Mouse (Mus musculus): ENCODE results near the gene Sept9. TPM values are rescaled to one million over a fixed set of nuclear protein-coding genes. Genes with fewer than 3 reads are reported as not detected.

Gene Sept9
- polyA plus RNA-seq, 1 experiment from 2014 or later = 179 TPM

DNA sequence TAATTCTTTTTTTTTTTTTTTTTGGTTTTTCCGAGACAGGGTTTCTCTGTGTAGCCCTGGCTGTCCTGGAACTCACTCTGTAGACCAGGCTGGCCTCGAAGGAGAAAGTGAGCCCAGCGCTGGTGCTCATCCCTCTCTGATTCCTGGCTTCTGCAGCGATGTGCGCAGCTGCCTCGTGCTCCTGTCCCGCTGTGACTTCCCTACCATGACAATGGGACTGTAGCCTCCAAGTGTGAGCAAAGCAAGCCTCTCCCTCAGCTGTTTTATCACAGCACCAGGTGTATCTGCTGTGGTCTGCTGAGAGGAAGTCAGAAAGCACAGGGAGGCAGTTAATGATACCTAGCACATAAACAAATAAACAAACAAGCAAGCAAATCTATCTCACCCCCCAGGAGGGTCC is 204.3 kb downstream of the Sept9 start:
- no peaks in the 10 kb centered on the region for H3K36me3 ChIP-seq
- no peak overlapping the region for H3K4me3 ChIP-seq
- H3K9ac ChIP-seq = no peak overlapping the region
- H3K27me3 ChIP-seq = peaks cover 26% of the 10 kb centered on the region
- WGBS = 48% methylated on average over 7 of the region's 7 CpGs
- no peaks in the 10 kb centered on the region for H3K9me3 ChIP-seq
- H3K4me2 ChIP-seq (replicated peaks) = no peak overlapping the region
- H3K4me1 ChIP-seq = peaks cover 35% of the 10 kb centered on the region
- no peak for ATAC-seq (ENCODE audit: low FRiP score, low read depth)
- H3K27ac ChIP-seq = no peak overlapping the region

GRCm38 (mm10) chr11:117406711-117407110 is 207.2 kb downstream of the Sept9 start:
- Histone ChIP-seq H3K9me3 (no peaks in the 10 kb centered on the region), H3K9ac (no peak overlapping the region), H3K4me1 (peaks cover 42% of the 10 kb centered on the region), H3K27ac (no peak overlapping the region), H3K4me2 (replicated peaks) (peak overlapping the region; percentile 64; the same call in 1 of the 2 replicates), H3K4me3 (no peak overlapping the region), H3K36me3 (no peaks in the 10 kb centered on the region), H3K27me3 (peaks cover 32% of the 10 kb centered on the region)
- ATAC-seq (ENCODE audit: low FRiP score, low read depth) = no peak
- 75% methylated on average over 1 of the region's 1 CpGs for WGBS

GRCm38 (mm10) chr11:117407196-117407595 is 207.7 kb downstream of the Sept9 start:
- WGBS = 16% methylated on average over 4 of the region's 4 CpGs
- Histone ChIP-seq H3K9ac (peak overlapping the region; percentile 43; the same call in 1 of the 2 replicates), H3K27me3 (peaks cover 33% of the 10 kb centered on the region), H3K4me1 (peaks cover 42% of the 10 kb centered on the region), H3K9me3 (no peaks in the 10 kb centered on the region), H3K27ac (peak overlapping the region; percentile 17; the same call in 1 of the 2 replicates), H3K4me2 (replicated peaks) (peak overlapping the region; percentile 64), H3K36me3 (no peaks in the 10 kb centered on the region), H3K4me3 (peak overlapping the region; percentile 38)
- ATAC-seq (ENCODE audit: low FRiP score, low read depth) = no peak

GRCm38 (mm10) chr11:117407651-117408441 is 208.4 kb downstream of the Sept9 start:
- peak overlapping the region; percentile 43; the same call in 1 of the 2 replicates for H3K9ac ChIP-seq
- peak overlapping the region; percentile 38 for H3K4me3 ChIP-seq
- H3K36me3 ChIP-seq = no peaks in the 10 kb centered on the region
- H3K9me3 ChIP-seq = no peaks in the 10 kb centered on the region
- peak; percentile 41; the same call in 1 of the 2 replicates for ATAC-seq (ENCODE audit: low FRiP score, low read depth)
- peaks cover 43% of the 10 kb centered on the region for H3K4me1 ChIP-seq
- peaks cover 40% of the 10 kb centered on the region for H3K27me3 ChIP-seq
- H3K27ac ChIP-seq = peak overlapping the region; percentile 17
- H3K4me2 ChIP-seq (replicated peaks) = peak overlapping the region; percentile 64
- under 1% methylated on average over 28 of the region's 28 CpGs for WGBS

DNA sequence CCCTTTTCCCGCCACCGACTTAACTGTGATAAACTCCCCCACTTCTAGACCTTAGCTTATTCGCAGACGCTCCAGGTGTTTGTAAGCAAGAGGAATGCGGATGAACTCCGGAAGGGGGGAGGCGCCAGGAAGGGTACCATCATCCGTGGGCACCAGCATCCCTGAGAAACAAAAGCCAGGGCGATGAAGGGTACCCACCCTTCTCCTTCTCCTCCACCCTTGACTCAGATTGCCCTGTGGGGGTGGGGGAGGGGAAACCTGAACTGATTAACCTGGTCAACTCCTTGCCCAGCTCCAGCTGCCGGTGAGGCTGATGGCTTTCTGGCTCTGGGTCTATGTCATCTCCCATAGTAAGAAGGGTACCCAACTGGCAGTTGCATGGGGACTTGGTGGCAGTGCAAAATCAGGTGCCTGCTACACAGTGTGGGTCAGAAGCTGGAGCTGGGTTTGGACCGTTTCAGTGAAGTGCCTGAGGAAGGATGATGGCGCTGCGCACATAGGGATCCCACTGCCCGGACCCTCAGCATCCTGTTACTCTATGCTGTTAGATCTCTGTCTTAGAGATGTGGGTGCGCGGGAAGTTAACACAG is 209.1 kb downstream of the Sept9 start:
- Histone ChIP-seq H3K4me3 (peak overlapping the region; percentile 38), H3K9me3 (no peaks in the 10 kb centered on the region), H3K27ac (no peak overlapping the region), H3K27me3 (peaks cover 47% of the 10 kb centered on the region), H3K4me2 (replicated peaks) (peak overlapping the region; percentile 64), H3K9ac (no peak overlapping the region), H3K36me3 (no peaks in the 10 kb centered on the region), H3K4me1 (peaks cover 49% of the 10 kb centered on the region)
- ATAC-seq (ENCODE audit: low FRiP score, low read depth) = no peak
- WGBS = 4% methylated on average over 16 of the region's 16 CpGs

- Histone ChIP-seq H3K27me3 (peaks cover 55% of the 10 kb centered on the region), H3K36me3 (no peaks in the 10 kb centered on the region), H3K27ac (no peak overlapping the region), H3K9me3 (no peaks in the 10 kb centered on the region), H3K4me3 (no peak overlapping the region), H3K4me1 (peaks cover 53% of the 10 kb centered on the region), H3K4me2 (replicated peaks) (no peak overlapping the region), H3K9ac (no peak overlapping the region)
- ATAC-seq (ENCODE audit: low FRiP score, low read depth) = no peak
- 43% methylated on average over 11 of the region's 11 CpGs for WGBS
These were observed 209.9 kb downstream of the Sept9 start for GRCm38 (mm10) chr11:117409331-117409730.

DNA sequence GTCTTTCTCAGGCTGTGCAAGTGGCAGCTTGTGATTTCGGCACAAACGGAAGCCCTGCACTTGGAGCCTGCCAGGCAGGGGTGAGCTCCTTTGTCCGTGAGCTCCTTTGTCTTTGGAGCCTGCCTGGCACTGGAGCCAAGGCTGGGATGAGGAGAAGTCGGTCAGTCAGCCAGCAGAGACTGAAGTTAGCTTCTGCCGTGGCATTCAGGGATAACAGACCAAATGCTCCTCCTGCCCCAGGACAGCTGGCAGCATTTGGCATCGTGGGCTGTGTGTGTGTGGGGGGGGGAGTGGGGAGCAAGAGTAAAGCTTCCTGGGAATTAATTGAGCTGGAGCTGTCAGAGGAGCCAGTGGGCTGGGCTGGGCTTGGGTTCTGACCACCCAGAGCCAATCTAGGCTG is 210.6 kb downstream of the Sept9 start:
- H3K9me3 ChIP-seq = no peaks in the 10 kb centered on the region
- 16% methylated on average over 6 of the region's 6 CpGs for whole genome bisulfite sequencing
- H3K36me3 ChIP-seq = no peaks in the 10 kb centered on the region
- H3K27ac ChIP-seq = no peak overlapping the region
- peaks cover 56% of the 10 kb centered on the region for H3K27me3 ChIP-seq
- H3K4me3 ChIP-seq = no peak overlapping the region
- H3K4me2 ChIP-seq (replicated peaks) = no peak overlapping the region
- peaks cover 53% of the 10 kb centered on the region for H3K4me1 ChIP-seq
- peak overlapping the region; percentile 31; the same call in 1 of the 2 replicates for H3K9ac ChIP-seq
- ATAC-seq (ENCODE audit: low FRiP score, low read depth) = no peak

GRCm38 (mm10) chr11:117411663-117412062 is 212.2 kb downstream of the Sept9 start:
- peaks cover 59% of the 10 kb centered on the region for H3K4me1 ChIP-seq
- no peak for ATAC-seq (ENCODE audit: low FRiP score, low read depth)
- H3K9ac ChIP-seq = no peak overlapping the region
- 82% methylated on average over 4 of the region's 4 CpGs for WGBS
- H3K4me3 ChIP-seq = no peak overlapping the region
- H3K4me2 ChIP-seq (replicated peaks) = no peak overlapping the region
- H3K9me3 ChIP-seq = no peaks in the 10 kb centered on the region
- no peak overlapping the region for H3K27ac ChIP-seq
- H3K27me3 ChIP-seq = peaks cover 72% of the 10 kb centered on the region
- H3K36me3 ChIP-seq = no peaks in the 10 kb centered on the region

Other genes with a start within 250 kb of the Sept9 start
- 61.2 and 65.4 TPM in 2 replicates for gene Sec14l1, start 84.5 kb upstream of the Sept9 start, polyA plus RNA-seq (2015; fragmentation: Nextera tagmentation; extraction: Ambion mirVana)